Mouse (Mus musculus) cortical plate, adult 2 months (tissue): Measurements from ENCODE around the gene Unc5b.

ENCODE experiments used
- CTCF ChIP-seq: fragments of 200-500 bp; IDR thresholded peaks from 2 replicates; pipeline ENCODE4 v1.5.1; 2011; ENCODE audit warnings: mild to moderate bottlenecking, control low read depth, low read length; ENCODE audit not compliant: insufficient read depth; ENCODE audit errors: extremely low read depth
- POLR2A ChIP-seq: fragments of 200-500 bp; IDR thresholded peaks from 2 replicates; pipeline ENCODE4 v1.6.1; 2011; ENCODE audit warnings: mild to moderate bottlenecking, low read length, control low read depth; ENCODE audit not compliant: insufficient read depth; ENCODE audit errors: extremely low read depth

DNA sequence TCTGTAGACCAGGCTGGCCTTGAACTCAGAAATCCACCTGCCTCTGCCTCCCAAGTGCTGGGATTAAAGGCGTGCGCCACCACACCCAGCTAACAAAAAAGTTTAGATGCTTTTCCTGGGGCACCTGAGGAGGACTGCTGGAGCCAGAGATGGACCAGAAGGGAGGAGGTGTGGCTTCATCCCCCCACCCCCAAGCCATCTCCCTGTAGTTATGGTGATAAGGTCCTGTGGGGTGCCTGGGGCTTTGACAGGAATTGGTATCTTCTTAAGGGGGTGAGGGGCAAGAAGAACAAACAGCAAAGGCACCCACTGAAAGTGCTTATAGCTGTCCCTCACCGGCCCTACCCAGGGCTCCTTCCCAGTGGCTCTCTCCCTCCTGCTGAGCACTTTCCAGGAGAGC, 104.5 kb downstream of the Unc5b start:
- no peak for TF ChIP-seq POLR2A
- TF ChIP-seq CTCF: no peak
